Mouse (Mus musculus): ENCODE results near the gene Rbm38. TPM values are rescaled to one million over a fixed set of nuclear protein-coding genes. Genes with fewer than 3 reads are reported as not detected.

The Rbm38 gene
- polyA plus RNA-seq, 1 experiment, result 148 TPM

- no peaks in the 10 kb centered on the region for H3K36me3 ChIP-seq (ENCODE audit: control insufficient read depth, insufficient read depth, low read length)
- WGBS, result 74% methylated on average over 17 of the region's 17 CpGs
- H3K4me3 ChIP-seq (ENCODE audit: low read depth, low read length), result 0 out of 2 replicates have a peak overlapping the region, but pooled peaks have one; percentile 8
- no peaks in the 10 kb centered on the region for H3K27me3 ChIP-seq (ENCODE audit: control insufficient read depth, insufficient read depth, low read length)
- H3K27ac ChIP-seq (ENCODE audit: insufficient read depth, low read depth, low read length), result no peak overlapping the region
- TF ChIP-seq CTCF (IDR thresholded peaks at IDR 0.05; ENCODE audit: extremely low read depth, insufficient read length, insufficient replicate concordance, low read depth, low read length) (no peak), POLR2A (IDR thresholded peaks at IDR 0.05; ENCODE audit: low read depth, low read length) (no peak)
- H3K4me1 ChIP-seq (ENCODE audit: control insufficient read depth, insufficient read depth, insufficient read length, low read length), result peaks cover 19% of the 10 kb centered on the region
These were observed 27.9 kb downstream of the Rbm38 start for GRCm38 (mm10) chr2:173048041-173048745.

GRCm38 (mm10) chr2:173049231-173049630 lies 28.9 kb downstream of the Rbm38 start:
- Histone ChIP-seq H3K36me3 (ENCODE audit: control insufficient read depth, insufficient read depth, low read length) (no peaks in the 10 kb centered on the region), H3K27me3 (ENCODE audit: control insufficient read depth, insufficient read depth, low read length) (no peaks in the 10 kb centered on the region), H3K27ac (ENCODE audit: insufficient read depth, low read depth, low read length) (no peak overlapping the region), H3K4me1 (ENCODE audit: control insufficient read depth, insufficient read depth, insufficient read length, low read length) (peaks cover 22% of the 10 kb centered on the region), H3K4me3 (ENCODE audit: low read depth, low read length) (no peak overlapping the region)
- 85% methylated on average over 3 of the region's 3 CpGs for WGBS
- TF ChIP-seq POLR2A (IDR thresholded peaks at IDR 0.05; ENCODE audit: low read depth, low read length) (no peak), CTCF (IDR thresholded peaks at IDR 0.05; ENCODE audit: extremely low read depth, insufficient read length, insufficient replicate concordance, low read depth, low read length) (no peak)

- Histone ChIP-seq H3K27me3 (ENCODE audit: control insufficient read depth, insufficient read depth, low read length) (no peaks in the 10 kb centered on the region), H3K36me3 (ENCODE audit: control insufficient read depth, insufficient read depth, low read length) (no peaks in the 10 kb centered on the region), H3K4me1 (ENCODE audit: control insufficient read depth, insufficient read depth, insufficient read length, low read length) (peaks cover 21% of the 10 kb centered on the region), H3K27ac (ENCODE audit: insufficient read depth, low read depth, low read length) (no peak overlapping the region), H3K4me3 (ENCODE audit: low read depth, low read length) (no peak overlapping the region)
- TF ChIP-seq POLR2A (IDR thresholded peaks at IDR 0.05; ENCODE audit: low read depth, low read length) (no peak), CTCF (IDR thresholded peaks at IDR 0.05; ENCODE audit: extremely low read depth, insufficient read length, insufficient replicate concordance, low read depth, low read length) (no peak)
- WGBS, result 60% methylated on average over 6 of the region's 6 CpGs
These were observed 29.5 kb downstream of the Rbm38 start for GRCm38 (mm10) chr2:173049817-173050216.

GRCm38 (mm10) chr2:173050604-173051382 lies 30.5 kb downstream of the Rbm38 start:
- H3K36me3 ChIP-seq (ENCODE audit: control insufficient read depth, insufficient read depth, low read length), result no peaks in the 10 kb centered on the region
- no peak overlapping the region for H3K27ac ChIP-seq (ENCODE audit: insufficient read depth, low read depth, low read length)
- H3K4me1 ChIP-seq (ENCODE audit: control insufficient read depth, insufficient read depth, insufficient read length, low read length), result peaks cover 20% of the 10 kb centered on the region
- 29% methylated on average over 8 of the region's 8 CpGs for WGBS
- H3K4me3 ChIP-seq (ENCODE audit: low read depth, low read length), result no peak overlapping the region
- no peak for TF ChIP-seq POLR2A (IDR thresholded peaks at IDR 0.05; ENCODE audit: low read depth, low read length)
- TF ChIP-seq CTCF (IDR thresholded peaks at IDR 0.05; ENCODE audit: extremely low read depth, insufficient read length, insufficient replicate concordance, low read depth, low read length), result no peak
- H3K27me3 ChIP-seq (ENCODE audit: control insufficient read depth, insufficient read depth, low read length), result no peaks in the 10 kb centered on the region

GRCm38 (mm10) chr2:173052881-173053280 lies 32.6 kb downstream of the Rbm38 start:
- Histone ChIP-seq H3K27me3 (ENCODE audit: control insufficient read depth, insufficient read depth, low read length) (no peaks in the 10 kb centered on the region), H3K4me3 (ENCODE audit: low read depth, low read length) (no peak overlapping the region), H3K4me1 (ENCODE audit: control insufficient read depth, insufficient read depth, insufficient read length, low read length) (peaks cover 31% of the 10 kb centered on the region), H3K27ac (ENCODE audit: insufficient read depth, low read depth, low read length) (no peak overlapping the region), H3K36me3 (ENCODE audit: control insufficient read depth, insufficient read depth, low read length) (no peaks in the 10 kb centered on the region)
- 95% methylated on average over 8 of the region's 8 CpGs for WGBS
- no peak for TF ChIP-seq POLR2A (IDR thresholded peaks at IDR 0.05; ENCODE audit: low read depth, low read length)
- TF ChIP-seq CTCF (IDR thresholded peaks at IDR 0.05; ENCODE audit: extremely low read depth, insufficient read length, insufficient replicate concordance, low read depth, low read length), result no peak

GRCm38 (mm10) chr2:173053846-173054245 lies 33.5 kb downstream of the Rbm38 start:
- Histone ChIP-seq H3K36me3 (ENCODE audit: control insufficient read depth, insufficient read depth, low read length) (no peaks in the 10 kb centered on the region), H3K27ac (ENCODE audit: insufficient read depth, low read depth, low read length) (peak overlapping the region; percentile 36; the same call in 1 of the 2 replicates), H3K4me3 (ENCODE audit: low read depth, low read length) (no peak overlapping the region), H3K27me3 (ENCODE audit: control insufficient read depth, insufficient read depth, low read length) (no peaks in the 10 kb centered on the region), H3K4me1 (ENCODE audit: control insufficient read depth, insufficient read depth, insufficient read length, low read length) (peaks cover 35% of the 10 kb centered on the region)
- TF ChIP-seq CTCF (IDR thresholded peaks at IDR 0.05; ENCODE audit: extremely low read depth, insufficient read length, insufficient replicate concordance, low read depth, low read length) (no peak), POLR2A (IDR thresholded peaks at IDR 0.05; ENCODE audit: low read depth, low read length) (no peak)
- WGBS, result 80% methylated on average over 6 of the region's 6 CpGs

- Histone ChIP-seq H3K27ac (ENCODE audit: insufficient read depth, low read depth, low read length) (no peak overlapping the region), H3K36me3 (ENCODE audit: control insufficient read depth, insufficient read depth, low read length) (no peaks in the 10 kb centered on the region), H3K27me3 (ENCODE audit: control insufficient read depth, insufficient read depth, low read length) (no peaks in the 10 kb centered on the region), H3K4me3 (ENCODE audit: low read depth, low read length) (no peak overlapping the region), H3K4me1 (ENCODE audit: control insufficient read depth, insufficient read depth, insufficient read length, low read length) (peaks cover 28% of the 10 kb centered on the region)
- WGBS, result 39% methylated on average over 10 of the region's 10 CpGs
- TF ChIP-seq CTCF (IDR thresholded peaks at IDR 0.05; ENCODE audit: extremely low read depth, insufficient read length, insufficient replicate concordance, low read depth, low read length) (no peak), POLR2A (IDR thresholded peaks at IDR 0.05; ENCODE audit: low read depth, low read length) (no peak)
These were observed 36.1 kb downstream of the Rbm38 start for GRCm38 (mm10) chr2:173056303-173056881.
